Mouse (Mus musculus): ENCODE measurements around the gene Pkp2. TPM values are rescaled to one million over a fixed set of nuclear protein-coding genes. Genes with fewer than 3 reads are reported as not detected.
A peak's percentile ranks its signal among the peaks of the same experiment; 100 is the strongest.

The Pkp2 gene
- total and polyA plus RNA-seq, 3 experiments = 0.54 to 2.2 TPM; not detected in 1

- TF ChIP-seq E2F4 (IDR thresholded peaks at IDR 0.05; ENCODE audit: borderline replicate concordance, low read depth, low read length) (no peak), TCF12 (IDR thresholded peaks at IDR 0.05; ENCODE audit: low read depth, low read length) (no peak), NELFE (IDR thresholded peaks at IDR 0.05; ENCODE audit: low read depth, low read length) (no peak), EP300 (IDR thresholded peaks at IDR 0.05; ENCODE audit: low read depth in 1 of 2, low read length in 2 of 2) (no peak), UBTF (IDR thresholded peaks at IDR 0.05; ENCODE audit: borderline replicate concordance, insufficient read depth, low read depth, low read length) (no peak), ELF1 (IDR thresholded peaks at IDR 0.05; ENCODE audit: low read depth, low read length) (no peak), USF2 (IDR thresholded peaks at IDR 0.05; ENCODE audit: borderline replicate concordance in 1 of 2, insufficient read depth in 1 of 2, low read depth in 1 of 2, low read length in 2 of 2) (no peak), SIN3A (IDR thresholded peaks at IDR 0.05; ENCODE audit: low read length) (no peak), TBP (IDR thresholded peaks at IDR 0.05; ENCODE audit: low read depth, low read length) (no peak), MAX (IDR thresholded peaks at IDR 0.05; ENCODE audit: low read length) (no peak), ZC3H11A (IDR thresholded peaks at IDR 0.05; ENCODE audit: low read depth, low read length) (no peak), ZMIZ1 (IDR thresholded peaks at IDR 0.05; ENCODE audit: low read depth, low read length) (no peak)
- peak overlapping the region in 1 of 2 experiments; percentile 52; a peak in 1 of 4 replicates for H3K4me3 ChIP-seq (ENCODE audit: control insufficient read depth in 1 of 2, insufficient read depth in 1 of 2, low read depth in 2 of 2, low read length in 2 of 2)
Measured at GRCm38 (mm10) chr16:16255874-16256273, 42.8 kb downstream of the Pkp2 start.

GRCm38 (mm10) chr16:16256672-16257071 is 43.6 kb downstream of the Pkp2 start:
- Histone ChIP-seq H3K9ac (ENCODE audit: control insufficient read depth, low read depth, low read length, poor library complexity, severe bottlenecking) (no peak overlapping the region), H3K79me2 (ENCODE audit: control insufficient read depth, insufficient read depth, low read length, poor library complexity) (no peaks in the 10 kb centered on the region), H3K9me3 (replicated peaks; ENCODE audit: insufficient read depth, low read length) (no peaks in the 10 kb centered on the region), H3K27ac (ENCODE audit: control insufficient read depth, low read depth, low read length) (no peak overlapping the region), H3K36me3 (ENCODE audit: control insufficient read depth in 1 of 2, insufficient read depth in 2 of 2, low read length in 2 of 2) (peaks cover 0 to 27% of the 10 kb centered on the region in 2 experiments; a peak in 2 of 4 replicates), H3K4me3 (ENCODE audit: control insufficient read depth in 1 of 2, insufficient read depth in 1 of 2, low read depth in 2 of 2, low read length in 2 of 2) (no peak overlapping the region), H3K4me1 (ENCODE audit: control insufficient read depth in 1 of 2, insufficient read depth in 2 of 2, low read length in 2 of 2) (peaks cover 23 to 24% of the 10 kb centered on the region in 2 experiments; a peak in 3 of 4 replicates), H3K27me3 (ENCODE audit: control insufficient read depth in 1 of 2, insufficient read depth in 2 of 2, low read length in 2 of 2) (no peaks in the 10 kb centered on the region)
- peak; percentile 28 for DNase-seq (ENCODE audit: low read depth, low spot score)
- TF ChIP-seq GATA1 (IDR thresholded peaks at IDR 0.05; ENCODE audit: low read depth, low read length) (no peak), MEF2A (IDR thresholded peaks at IDR 0.05; ENCODE audit: extremely low read depth, insufficient replicate concordance, low read depth, low read length, poor library complexity, severe bottlenecking) (peak; percentile 76; the same call in 1 of the 2 replicates), SIN3A (IDR thresholded peaks at IDR 0.05; ENCODE audit: low read length) (peak; percentile 24; the same call in 1 of the 2 replicates), RAD21 (IDR thresholded peaks at IDR 0.05; ENCODE audit: low read depth, low read length) (no peak), ETS1 (IDR thresholded peaks at IDR 0.05; ENCODE audit: low read depth, low read length) (peak; percentile 61; the same call in 1 of the 2 replicates), MAFK (IDR thresholded peaks at IDR 0.05; ENCODE audit: borderline replicate concordance, low read depth, low read length) (no peak), EP300 (IDR thresholded peaks at IDR 0.05; ENCODE audit: low read depth in 1 of 2, low read length in 2 of 2) (peak; percentile 45 to 61; a peak in 2 of 4 replicates), MYB (IDR thresholded peaks at IDR 0.05; ENCODE audit: low read depth, low read length) (peak; percentile 31; the same call in 1 of the 2 replicates), TAL1 (IDR thresholded peaks at IDR 0.05; ENCODE audit: low read length) (no peak), RCOR1 (IDR thresholded peaks at IDR 0.05; ENCODE audit: low read depth, low read length) (peak; percentile 56; the same call in 1 of the 2 replicates), TCF12 (IDR thresholded peaks at IDR 0.05; ENCODE audit: low read depth, low read length) (peak; percentile 60; the same call in 1 of the 2 replicates)

More at GRCm38 (mm10) chr16:16255874-16256273, 42.8 kb downstream of the Pkp2 start:
- no peaks in the 10 kb centered on the region for H3K27me3 ChIP-seq (ENCODE audit: control insufficient read depth in 1 of 2, insufficient read depth in 2 of 2, low read length in 2 of 2)
- H3K9ac ChIP-seq (ENCODE audit: control insufficient read depth, low read depth, low read length, poor library complexity, severe bottlenecking) = no peak overlapping the region
- peaks cover 26 to 28% of the 10 kb centered on the region in 2 experiments for H3K4me1 ChIP-seq (ENCODE audit: control insufficient read depth in 1 of 2, insufficient read depth in 2 of 2, low read length in 2 of 2)
- H3K36me3 ChIP-seq (ENCODE audit: control insufficient read depth in 1 of 2, insufficient read depth in 2 of 2, low read length in 2 of 2) = peaks cover 0 to 28% of the 10 kb centered on the region in 2 experiments; a peak in 2 of 4 replicates
- no peaks in the 10 kb centered on the region for H3K9me3 ChIP-seq (replicated peaks; ENCODE audit: insufficient read depth, low read length)
- peak overlapping the region; percentile 83; the same call in 1 of the 2 replicates for H3K27ac ChIP-seq (ENCODE audit: control insufficient read depth, low read depth, low read length)
- DNase-seq (ENCODE audit: low read depth, low spot score) = no peak
- H3K79me2 ChIP-seq (ENCODE audit: control insufficient read depth, insufficient read depth, low read length, poor library complexity) = no peaks in the 10 kb centered on the region
